Mouse (Mus musculus): ENCODE measurements around the gene Cyp2d10.

The Cyp2d10 gene

GRCm38 (mm10) chr15:82354126-82354945 is 52.7 kb downstream of the Cyp2d10 start, which contains the start of gene Ndufa6:
Gene Ndufa6 (minus strand): TSS chr15:82354322.
- peak; percentile 98 for DNase-seq

GRCm38 (mm10) chr15:82353745-82354113 is 53.3 kb downstream of the Cyp2d10 start:
- DNase-seq: no peak

GRCm38 (mm10) chr15:82353078-82353744 is 53.8 kb downstream of the Cyp2d10 start:
- DNase-seq: no peak

Measured in kidney, postnatal 4 days (tissue).